Mouse (Mus musculus): ENCODE data around the gene Ip6k3. TPM values are rescaled to one million over a fixed set of nuclear protein-coding genes. Genes with fewer than 3 reads are reported as not detected.

Gene Ip6k3
- total RNA-seq, 2 experiments from 2014 or later, result not detected

Other genes starting within 250 kb of the Ip6k3 start
- 4.0 TPM in 2 replicates for gene Phf1, start 234.7 kb downstream of the Ip6k3 start, total RNA-seq (2015; ENCODE audit: low replicate concordance)
- 2.5 and 4.1 TPM in 2 replicates for gene Phf1, start 234.7 kb downstream of the Ip6k3 start, total RNA-seq (2017; ENCODE audit: low replicate concordance)
- 33.6 and 59.6 TPM in 2 replicates for gene Cuta, start 228.2 kb downstream of the Ip6k3 start, total RNA-seq (2015; ENCODE audit: low replicate concordance)
- 10.2 and 14.4 TPM in 2 replicates for gene Cuta, start 228.2 kb downstream of the Ip6k3 start, total RNA-seq (2017; ENCODE audit: low replicate concordance)
- 0.42 and 2.5 TPM in 2 replicates for gene Syngap1, start 226.5 kb downstream of the Ip6k3 start, total RNA-seq (2015; ENCODE audit: low replicate concordance)
- 0.60 and 5.3 TPM in 2 replicates for gene Syngap1, start 226.5 kb downstream of the Ip6k3 start, total RNA-seq (2017; ENCODE audit: low replicate concordance)
- gene Zbtb9, start 194.6 kb downstream of the Ip6k3 start, total RNA-seq (2015; ENCODE audit: low replicate concordance), result 1.3 TPM in 1 of 2 replicates, not detected in the other
- 5.3 and 6.0 TPM in 2 replicates for gene Zbtb9, start 194.6 kb downstream of the Ip6k3 start, total RNA-seq (2017; ENCODE audit: low replicate concordance)
- gene Bak1, start 138.8 kb downstream of the Ip6k3 start, total RNA-seq (2015; ENCODE audit: low replicate concordance), result 28.6 and 38.5 TPM in 2 replicates
- 6.7 and 17.0 TPM in 2 replicates for gene Bak1, start 138.8 kb downstream of the Ip6k3 start, total RNA-seq (2017; ENCODE audit: low replicate concordance)
- gene Itpr3, start 110.5 kb downstream of the Ip6k3 start, total RNA-seq (2015; ENCODE audit: low replicate concordance), result 0.42 and 1.2 TPM in 2 replicates
- 1.1 and 1.4 TPM in 2 replicates for gene Itpr3, start 110.5 kb downstream of the Ip6k3 start, total RNA-seq (2017; ENCODE audit: low replicate concordance)
- 37.1 and 39.7 TPM in 2 replicates for gene Uqcc2, start 33.9 kb downstream of the Ip6k3 start, total RNA-seq (2015; ENCODE audit: low replicate concordance)
- gene Uqcc2, start 33.9 kb downstream of the Ip6k3 start, total RNA-seq (2017; ENCODE audit: low replicate concordance), result 19.8 and 25.6 TPM in 2 replicates
- gene Lemd2, start 36.7 kb upstream of the Ip6k3 start, total RNA-seq (2015; ENCODE audit: low replicate concordance), result 2.7 and 5.4 TPM in 2 replicates
- gene Lemd2, start 36.7 kb upstream of the Ip6k3 start, total RNA-seq (2017; ENCODE audit: low replicate concordance), result 12.9 and 13.5 TPM in 2 replicates

Data from erythroblast, adult 5-6 weeks (primary cell).